Mouse (Mus musculus): ENCODE measurements around the gene Anapc2. TPM values are rescaled to one million over a fixed set of nuclear protein-coding genes. Genes with fewer than 3 reads are reported as not detected.

Gene Anapc2
- 10 to 100 TPM; 79.1 to 82.3 TPM for total RNA-seq (2023)

GRCm38 (mm10) chr2:25271827-25272511 lies at the start of gene Anapc2, which contains the start of gene Ssna1:
Gene Anapc2 (plus strand): TSS chr2:25272478.
Gene Ssna1 (minus strand): TSS chr2:25272438.

GRCm38 (mm10) chr2:25224492-25224765 lies 47.8 kb upstream of the Anapc2 start, which contains the start of gene Tubb4b:
Gene Tubb4b (minus strand): TSS chr2:25224702.

GRCm38 (mm10) chr2:25234050-25234449 lies 38.2 kb upstream of the Anapc2 start, which contains the start of gene Slc34a3:
Gene Slc34a3 (minus strand): TSS chr2:25234364.

GRCm38 (mm10) chr2:25236614-25237013 lies 35.7 kb upstream of the Anapc2 start, which contains the start of gene Rnf224:
Gene Rnf224 (minus strand): TSS chr2:25236787.

GRCm38 (mm10) chr2:25242101-25242506 lies 30.2 kb upstream of the Anapc2 start, which contains the start of the genes Rnf208 and Cysrt1:
Gene Rnf208 (plus strand): TSS chr2:25242255.
Gene Cysrt1 (minus strand): TSS chr2:25242452.

GRCm38 (mm10) chr2:25246183-25247072 lies 25.9 kb upstream of the Anapc2 start, which contains the start of gene AL732309.1:
Gene AL732309.1 (minus strand): TSS chr2:25246863.

GRCm38 (mm10) chr2:25255284-25255779 lies 16.9 kb upstream of the Anapc2 start, which contains the start of gene Tmem203:
Gene Tmem203 (plus strand): TSS chr2:25255439.

GRCm38 (mm10) chr2:25262291-25262767 lies 9.9 kb upstream of the Anapc2 start, which contains the start of gene Tprn:
Gene Tprn (plus strand): TSS chr2:25262618.

GRCm38 (mm10) chr2:25287927-25288649 lies 15.8 kb downstream of the Anapc2 start, which contains the start of gene Tmem210:
Gene Tmem210 (plus strand): TSS chr2:25288145.

GRCm38 (mm10) chr2:25289651-25290050 lies 17.4 kb downstream of the Anapc2 start, which contains the start of gene Lrrc26:
Gene Lrrc26 (plus strand): TSS chr2:25289915.

GRCm38 (mm10) chr2:25318971-25319773 lies 46.9 kb downstream of the Anapc2 start, which contains the start of gene Grin1:
Gene Grin1 (minus strand): TSS chr2:25319187.

GRCm38 (mm10) chr2:25332286-25333160 lies 60.2 kb downstream of the Anapc2 start, which contains the start of gene Man1b1:
Gene Man1b1 (plus strand): TSS chr2:25332338.

Other genes with a start within 250 kb of the Anapc2 start
- 10 to 100 TPM; 14.5 to 19.9 TPM for gene Nsmf, start 218.1 kb upstream of the Anapc2 start, total RNA-seq (2023)
- gene Entpd8, start 192.2 kb upstream of the Anapc2 start, total RNA-seq (2023): not detected
- gene Noxa1, start 177.3 kb upstream of the Anapc2 start, total RNA-seq (2023): not detected
- gene Nrarp, start 91.7 kb upstream of the Anapc2 start, total RNA-seq (2023): under 1 TPM; 0.57 to 0.73 TPM
- 10 to 100 TPM; 39.0 to 42.5 TPM for gene Tor4a, start 75.6 kb upstream of the Anapc2 start, total RNA-seq (2023)
- gene Nelfb, start 61.0 kb upstream of the Anapc2 start, total RNA-seq (2023): 10 to 100 TPM; 46.2 to 55.8 TPM
- gene Stpg3, start 57.8 kb upstream of the Anapc2 start, total RNA-seq (2023): under 1 TPM; 0.29 to 0.40 TPM
- gene Fam166a, start 53.7 kb upstream of the Anapc2 start, total RNA-seq (2023): not detected
- gene Tubb4b, start 47.8 kb upstream of the Anapc2 start, total RNA-seq (2023): 100 to 1,000 TPM; 254 to 279 TPM
- gene Slc34a3, start 38.1 kb upstream of the Anapc2 start, total RNA-seq (2023): not detected
- not detected for gene Rnf224, start 35.7 kb upstream of the Anapc2 start, total RNA-seq (2023)
- under 1 TPM in 1 of 2 experiments, not detected in 1; 0.29 TPM for gene Rnf208, start 30.2 kb upstream of the Anapc2 start, total RNA-seq (2023)
- gene Cysrt1, start 30.0 kb upstream of the Anapc2 start, total RNA-seq (2023): not detected
- gene AL732309.1, start 25.6 kb upstream of the Anapc2 start, total RNA-seq (2023): 1 to 10 TPM in 1 of 2 experiments, under 1 TPM in 1; 0.53 to 3.2 TPM
- 10 to 100 TPM; 17.8 to 19.1 TPM for gene Tmem203, start 17.0 kb upstream of the Anapc2 start, total RNA-seq (2023)
- gene Tprn, start 9.9 kb upstream of the Anapc2 start, total RNA-seq (2023): 10 to 100 TPM; 12.7 to 14.6 TPM
- 10 to 100 TPM; 60.4 to 61.5 TPM for gene Ssna1, start within 50 bp of the Anapc2 start, total RNA-seq (2023)
- not detected for gene Tmem210, start 15.7 kb downstream of the Anapc2 start, total RNA-seq (2023)
- not detected for gene Lrrc26, start 17.4 kb downstream of the Anapc2 start, total RNA-seq (2023)
- not detected for gene Grin1, start 46.7 kb downstream of the Anapc2 start, total RNA-seq (2023)
- 10 to 100 TPM; 39.8 to 46.7 TPM for gene Man1b1, start 59.9 kb downstream of the Anapc2 start, total RNA-seq (2023)
- 10 to 100 TPM; 11.1 to 21.8 TPM for gene Dpp7, start 83.9 kb downstream of the Anapc2 start, total RNA-seq (2023)
- gene Uap1l1, start 93.2 kb downstream of the Anapc2 start, total RNA-seq (2023): 10 to 100 TPM; 30.5 to 36.8 TPM
- gene Sapcd2, start 99.8 kb downstream of the Anapc2 start, total RNA-seq (2023): 10 to 100 TPM in 1 of 2 experiments, 1 to 10 TPM in 1; 9.1 to 11.3 TPM
- not detected for gene Entpd2, start 123.4 kb downstream of the Anapc2 start, total RNA-seq (2023)
- not detected for gene Npdc1, start 126.9 kb downstream of the Anapc2 start, total RNA-seq (2023)
- gene Fut7, start 150.8 kb downstream of the Anapc2 start, total RNA-seq (2023): 10 to 100 TPM; 16.2 to 20.1 TPM
- gene Abca2, start 156.2 kb downstream of the Anapc2 start, total RNA-seq (2023): 10 to 100 TPM; 17.7 to 22.9 TPM
- not detected for gene Clic3, start 184.4 kb downstream of the Anapc2 start, total RNA-seq (2023)
- 10 to 100 TPM; 44.7 to 53.4 TPM for gene Paxx, start 188.6 kb downstream of the Anapc2 start, total RNA-seq (2023)
- gene Ptgds, start 197.6 kb downstream of the Anapc2 start, total RNA-seq (2023): not detected
- gene Lcn12, start 221.4 kb downstream of the Anapc2 start, total RNA-seq (2023): not detected
- gene Fbxw5, start 228.3 kb downstream of the Anapc2 start, total RNA-seq (2023): 10 to 100 TPM; 26.8 to 28.7 TPM
- gene C8g, start 229.2 kb downstream of the Anapc2 start, total RNA-seq (2023): under 1 TPM; 0.44 to 0.64 TPM